Mouse (Mus musculus) hindbrain, embryonic 12.5 days (tissue): ENCODE results near the gene Snx10. TPM values are rescaled to one million over a fixed set of nuclear protein-coding genes. Genes with fewer than 3 reads are reported as not detected.

Experiments
- ATAC-seq: fragments of 200-750 bp; cut with Nextera tagmentation; 2 replicates; pipeline ENCODE4 v1.8.0; 2017; ENCODE audit warnings: moderate TSS enrichment; ENCODE audit not compliant: low FRiP score
- H3K27ac ChIP-seq: fragments of 300-500 bp; sonication (generic); 2 replicates; pipeline ENCODE4 v1.5.1; 2016; ENCODE audit warnings: mild to moderate bottlenecking
- H3K27me3 ChIP-seq: fragments of 300-500 bp; sonication (generic); 2 replicates; pipeline ENCODE4 v1.6.1; 2016; ENCODE audit warnings: mild to moderate bottlenecking
- H3K36me3 ChIP-seq: fragments of 300-500 bp; sonication (generic); 2 replicates; pipeline ENCODE4 v1.6.1; 2016; ENCODE audit warnings: mild to moderate bottlenecking
- H3K4me1 ChIP-seq: fragments of 300-500 bp; sonication (generic); 2 replicates; pipeline ENCODE4 v1.6.1; 2016
- H3K4me2 ChIP-seq: fragments of 300-500 bp; sonication (generic); replicated peaks from 2 replicates; pipeline ENCODE4 v1.6.1; 2016; ENCODE audit warnings: mild to moderate bottlenecking
- H3K4me3 ChIP-seq: fragments of 300-500 bp; sonication (generic); 2 replicates; pipeline ENCODE4 v1.5.1; 2016; ENCODE audit warnings: mild to moderate bottlenecking
- H3K9ac ChIP-seq: fragments of 300-500 bp; sonication (generic); 2 replicates; pipeline ENCODE4 v1.6.1; 2016; ENCODE audit warnings: mild to moderate bottlenecking, moderate library complexity
- H3K9me3 ChIP-seq: fragments of 300-500 bp; sonication (generic); replicated peaks from 2 replicates; pipeline ENCODE4 v1.6.1; 2016; ENCODE audit warnings: mild to moderate bottlenecking
- WGBS: fragments of 180-500 bp; shearing (Covaris S2); methylation state at CpG from one replicate; pipeline ENCODE4 v1.1.7; 2016; 5-methylcytosine and 5-hydroxymethylcytosine counted together
- polyA plus RNA-seq: library from polyadenylated mRNA; unstranded; fragments of >200 nt; fragmentation: Nextera tagmentation; extraction: Ambion mirVana; gene quantifications from 2 replicates; pipeline ENCODE4 v1.2.1, GENCODE M21; 2016

Snx10 gene
- polyA plus RNA-seq, 1 experiment from 2014 or later: 43.1 TPM

DNA sequence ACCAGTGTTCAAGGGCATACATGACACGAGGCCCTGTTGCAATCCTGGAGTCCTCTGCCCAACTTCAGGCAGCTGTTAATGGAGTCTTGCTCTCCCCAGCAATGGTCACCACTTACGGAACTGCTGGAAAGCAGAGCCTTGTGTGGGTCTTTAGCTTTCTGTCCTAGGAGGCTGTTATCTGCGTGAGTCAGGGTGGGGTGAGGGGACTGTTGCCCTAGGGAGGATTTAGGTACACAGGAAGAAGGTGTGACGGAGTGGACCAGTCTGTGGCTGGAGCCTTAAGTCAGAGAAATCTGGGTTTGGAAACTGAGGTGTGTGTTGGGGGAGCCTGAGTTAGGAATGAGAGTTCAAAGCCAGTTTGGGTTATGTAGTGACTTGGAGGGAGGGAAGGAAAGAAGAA lies 49.4 kb downstream of the Snx10 start:
- H3K27me3 ChIP-seq: no peaks in the 10 kb centered on the region
- H3K27ac ChIP-seq: no peak overlapping the region
- no peak overlapping the region for H3K4me2 ChIP-seq
- H3K9ac ChIP-seq: no peak overlapping the region
- H3K36me3 ChIP-seq: no peaks in the 10 kb centered on the region
- no peaks in the 10 kb centered on the region for H3K4me1 ChIP-seq
- WGBS: 89% methylated on average over 4 of the region's 4 CpGs
- H3K9me3 ChIP-seq: no peaks in the 10 kb centered on the region
- no peak for ATAC-seq
- H3K4me3 ChIP-seq: no peak overlapping the region

DNA sequence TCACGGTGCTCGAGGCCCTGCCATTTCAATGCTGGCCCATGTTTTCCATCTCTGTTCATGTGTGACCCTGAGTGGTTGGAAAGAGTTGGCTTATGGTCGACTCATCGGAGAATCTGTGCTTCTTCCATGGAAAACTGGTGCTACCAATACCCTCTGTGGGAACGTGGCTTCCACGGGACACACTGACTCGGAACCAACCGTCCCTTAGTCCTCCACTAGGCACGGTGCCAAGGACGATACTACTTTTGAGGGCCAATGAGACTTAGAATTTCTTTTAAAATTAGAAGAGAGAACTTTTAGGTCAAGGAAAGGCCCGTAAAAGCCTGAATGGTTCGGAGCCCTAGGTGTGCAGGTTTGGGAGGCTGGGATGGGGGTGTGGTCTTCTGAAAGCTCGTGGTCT lies 50.4 kb downstream of the Snx10 start:
- Histone ChIP-seq H3K27me3 (no peaks in the 10 kb centered on the region), H3K4me1 (no peaks in the 10 kb centered on the region), H3K9me3 (no peaks in the 10 kb centered on the region), H3K4me3 (no peak overlapping the region), H3K36me3 (no peaks in the 10 kb centered on the region), H3K9ac (no peak overlapping the region), H3K27ac (no peak overlapping the region), H3K4me2 (no peak overlapping the region)
- ATAC-seq: no peak
- WGBS: 89% methylated on average over 13 of the region's 13 CpGs

DNA sequence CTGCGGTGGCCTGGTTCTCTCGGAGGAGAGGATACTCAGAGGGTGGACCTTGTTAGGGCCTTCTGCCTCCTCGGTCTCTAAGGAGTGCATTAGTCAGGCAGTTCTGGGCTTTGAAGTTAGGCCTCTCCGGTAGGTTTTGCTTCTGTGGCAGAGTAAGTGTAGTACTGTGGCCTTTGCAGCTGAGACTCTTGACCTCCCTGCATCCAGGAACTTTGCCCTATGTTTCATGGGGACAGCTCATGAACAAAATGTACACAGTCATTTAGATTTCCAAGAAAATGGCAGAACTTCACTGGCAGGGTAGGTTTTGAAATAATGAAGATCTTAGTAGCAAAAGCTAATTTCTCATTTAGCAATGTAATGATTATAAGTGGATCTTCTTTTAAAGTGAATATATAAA lies 54.7 kb downstream of the Snx10 start:
- WGBS: 78% methylated on average over 4 of the region's 4 CpGs
- no peaks in the 10 kb centered on the region for H3K9me3 ChIP-seq
- no peak overlapping the region for H3K9ac ChIP-seq

DNA sequence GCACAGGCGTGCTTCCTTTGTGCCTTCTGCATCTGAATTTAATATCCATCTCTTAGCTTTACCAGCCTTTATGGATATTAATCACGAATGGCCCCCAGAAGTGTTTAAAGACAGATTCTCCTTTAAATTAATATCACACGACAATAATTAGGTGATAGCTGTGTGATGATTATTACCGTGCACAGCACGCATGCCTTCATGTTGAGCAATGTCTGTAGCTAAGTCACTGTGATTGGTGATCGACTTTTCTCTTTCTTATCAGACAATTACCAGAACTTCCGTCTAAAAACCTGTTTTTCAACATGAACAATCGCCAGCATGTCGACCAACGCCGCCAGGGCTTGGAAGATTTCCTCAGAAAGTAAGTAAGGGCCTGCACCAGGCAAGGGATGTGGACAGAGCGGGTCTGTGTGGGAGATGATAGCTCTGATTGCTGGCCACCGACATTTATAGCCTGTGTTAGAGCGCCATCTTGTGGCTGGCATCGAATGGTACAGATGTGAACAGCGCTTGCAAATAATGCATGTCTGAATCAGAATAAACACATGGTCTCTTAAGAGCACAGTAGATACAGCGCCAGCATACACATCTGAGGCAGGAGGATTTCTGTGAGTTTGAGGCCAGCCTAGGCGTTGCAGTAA lies 56.5 kb downstream of the Snx10 start:
- Histone ChIP-seq H3K4me2 (no peak overlapping the region), H3K9me3 (no peaks in the 10 kb centered on the region), H3K4me1 (0 out of 2 replicates have a peak, but pooled peaks cover 14% of the 10 kb centered on the region), H3K4me3 (no peak overlapping the region), H3K27me3 (no peaks in the 10 kb centered on the region), H3K9ac (no peak overlapping the region), H3K36me3 (no peaks in the 10 kb centered on the region), H3K27ac (peak overlapping the region; percentile 40)
- 33% methylated on average over 18 of the region's 18 CpGs for WGBS
- ATAC-seq: peak; percentile 82

More for the DNA sequence above, 54.7 kb downstream of the Snx10 start:
- ATAC-seq: no peak
- H3K4me3 ChIP-seq: no peak overlapping the region
- no peaks in the 10 kb centered on the region for H3K27me3 ChIP-seq
- no peaks in the 10 kb centered on the region for H3K36me3 ChIP-seq
- no peak overlapping the region for H3K4me2 ChIP-seq
- H3K4me1 ChIP-seq: 0 out of 2 replicates have a peak, but pooled peaks cover 14% of the 10 kb centered on the region
- H3K27ac ChIP-seq: no peak overlapping the region

DNA sequence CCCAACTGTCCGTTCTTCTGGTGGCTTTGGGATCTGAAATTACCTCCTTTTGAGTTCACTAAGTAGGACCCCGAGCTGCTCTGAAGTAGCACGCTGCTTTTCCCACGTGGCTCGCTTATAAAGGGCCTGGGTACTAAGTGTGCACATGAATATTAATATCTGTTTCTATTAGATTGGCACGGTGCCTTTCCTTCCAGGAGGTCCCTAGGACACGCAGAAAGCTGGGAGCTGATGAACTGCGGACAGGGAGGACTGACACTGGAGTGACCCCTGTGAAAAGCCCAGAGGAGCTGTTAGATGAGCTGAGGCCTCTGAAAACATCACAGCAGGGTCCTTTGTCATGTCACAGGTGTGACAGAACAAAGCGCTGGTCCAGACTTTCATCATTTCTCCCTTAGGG lies 57.7 kb downstream of the Snx10 start:
- Histone ChIP-seq H3K4me2 (no peak overlapping the region), H3K9ac (no peak overlapping the region), H3K9me3 (no peaks in the 10 kb centered on the region), H3K27me3 (no peaks in the 10 kb centered on the region), H3K4me1 (0 out of 2 replicates have a peak, but pooled peaks cover 15% of the 10 kb centered on the region), H3K27ac (peak overlapping the region; percentile 40), H3K36me3 (no peaks in the 10 kb centered on the region), H3K4me3 (no peak overlapping the region)
- no peak for ATAC-seq
- 53% methylated on average over 9 of the region's 9 CpGs for WGBS

DNA sequence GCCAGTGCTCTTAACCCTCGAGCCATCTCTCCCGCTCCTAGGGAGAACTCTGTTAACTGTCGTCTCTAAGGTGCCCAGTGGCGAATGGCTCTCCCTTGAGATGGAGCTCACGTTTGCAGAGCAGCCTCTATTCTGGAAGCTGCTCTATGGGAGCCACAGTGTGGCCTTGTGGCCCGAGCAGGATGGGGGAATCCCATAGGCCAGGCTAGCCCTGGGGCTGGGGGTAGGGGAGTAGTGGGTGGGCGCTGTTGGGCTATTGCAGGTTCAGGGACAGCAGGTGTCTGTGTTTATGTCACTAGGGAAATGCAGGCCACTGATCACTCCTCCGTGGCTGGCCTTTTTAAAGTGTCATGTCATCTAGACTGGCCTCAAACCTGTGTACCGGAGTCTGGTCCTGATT lies 58.4 kb downstream of the Snx10 start:
- no peak for ATAC-seq
- Histone ChIP-seq H3K9ac (no peak overlapping the region), H3K36me3 (no peaks in the 10 kb centered on the region), H3K4me3 (no peak overlapping the region), H3K4me2 (no peak overlapping the region), H3K27ac (peak overlapping the region; percentile 60; the same call in 1 of the 2 replicates), H3K27me3 (no peaks in the 10 kb centered on the region), H3K9me3 (no peaks in the 10 kb centered on the region), H3K4me1 (0 out of 2 replicates have a peak, but pooled peaks cover 15% of the 10 kb centered on the region)
- 84% methylated on average over 9 of the region's 9 CpGs for WGBS

DNA sequence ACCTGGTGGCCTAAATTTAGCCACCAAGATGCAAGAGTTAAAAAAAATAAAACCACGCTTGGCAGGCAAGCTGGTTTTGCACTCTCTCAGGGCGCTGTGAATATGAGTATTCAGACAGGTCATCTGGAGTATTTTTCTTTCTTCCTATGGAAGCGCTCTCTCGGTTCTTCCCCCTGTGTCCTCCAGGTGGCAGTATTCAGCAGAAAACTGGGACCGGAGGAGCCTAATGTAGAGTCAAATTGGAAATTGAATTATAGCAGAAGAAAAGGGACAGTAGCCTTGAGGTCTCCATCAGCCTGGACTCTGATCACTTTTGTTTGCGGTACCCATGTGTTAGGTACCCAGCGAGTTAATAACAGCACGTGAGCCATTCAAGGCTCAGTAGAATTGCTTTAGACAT lies 62.3 kb downstream of the Snx10 start:
- H3K4me3 ChIP-seq: no peak overlapping the region
- H3K4me1 ChIP-seq: peaks cover 17% of the 10 kb centered on the region; the same call in 1 of the 2 replicates
- H3K9me3 ChIP-seq: no peaks in the 10 kb centered on the region
- H3K4me2 ChIP-seq: no peak overlapping the region
- no peaks in the 10 kb centered on the region for H3K27me3 ChIP-seq
- no peaks in the 10 kb centered on the region for H3K36me3 ChIP-seq
- peak overlapping the region; percentile 25; the same call in 1 of the 2 replicates for H3K27ac ChIP-seq
- no peak overlapping the region for H3K9ac ChIP-seq
- peak; percentile 42; the same call in 1 of the 2 replicates for ATAC-seq
- 28% methylated on average over 8 of the region's 8 CpGs for WGBS

DNA sequence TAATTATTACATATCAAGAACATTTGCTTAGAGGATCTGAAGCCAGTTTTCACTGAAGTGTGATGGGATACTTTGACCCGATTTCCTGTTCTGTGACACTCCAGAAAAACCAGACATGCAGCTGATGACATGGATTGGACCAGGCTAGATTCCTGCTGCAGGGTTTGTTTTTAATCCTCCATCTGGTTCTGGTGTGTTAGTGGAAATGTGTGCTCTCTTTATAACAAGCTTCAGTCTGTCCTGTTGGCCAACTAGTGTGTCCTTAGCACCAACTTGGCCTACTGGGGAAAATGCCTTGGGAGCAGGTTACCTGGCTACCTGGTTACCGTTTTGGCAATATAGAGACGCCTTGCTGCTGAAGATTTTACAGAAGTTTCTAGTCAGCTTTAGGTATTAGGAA lies 63.6 kb downstream of the Snx10 start:
- no peaks in the 10 kb centered on the region for H3K36me3 ChIP-seq
- no peak for ATAC-seq
- H3K4me2 ChIP-seq: no peak overlapping the region
- no peak overlapping the region for H3K4me3 ChIP-seq
- H3K9me3 ChIP-seq: no peaks in the 10 kb centered on the region
- peaks cover 17% of the 10 kb centered on the region; the same call in 1 of the 2 replicates for H3K4me1 ChIP-seq
- H3K27me3 ChIP-seq: no peaks in the 10 kb centered on the region
- H3K27ac ChIP-seq: peak overlapping the region; percentile 45; the same call in 1 of the 2 replicates
- H3K9ac ChIP-seq: no peak overlapping the region
- WGBS: 92% methylated on average over 3 of the region's 3 CpGs

DNA sequence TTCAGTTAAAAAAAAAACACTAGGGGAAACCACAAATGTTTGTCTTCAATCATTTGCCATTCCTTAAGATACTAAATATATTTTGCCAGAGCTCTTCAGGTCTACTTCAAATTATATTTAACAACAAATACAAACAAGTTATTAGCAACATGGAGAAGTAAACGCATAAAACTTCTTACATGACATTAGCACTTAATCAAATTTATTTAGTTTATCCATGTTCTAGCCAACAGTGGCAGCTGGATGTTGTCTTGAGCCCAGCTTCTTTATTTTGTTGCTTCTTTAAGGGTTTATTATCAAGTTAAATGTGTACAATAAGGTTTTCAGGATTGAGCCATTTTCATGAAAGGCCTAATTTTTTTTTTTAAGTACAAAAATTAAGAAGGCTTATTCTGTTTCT lies 67.6 kb downstream of the Snx10 start:
- Histone ChIP-seq H3K9ac (peak overlapping the region; percentile 76), H3K4me1 (peaks cover 43% of the 10 kb centered on the region), H3K27me3 (no peaks in the 10 kb centered on the region), H3K9me3 (no peaks in the 10 kb centered on the region), H3K27ac (peak overlapping the region; percentile 97), H3K36me3 (no peaks in the 10 kb centered on the region), H3K4me2 (peak overlapping the region; percentile 62), H3K4me3 (no peak overlapping the region)
- WGBS: 86% methylated on average over 1 of the region's 1 CpGs
- ATAC-seq: no peak

DNA sequence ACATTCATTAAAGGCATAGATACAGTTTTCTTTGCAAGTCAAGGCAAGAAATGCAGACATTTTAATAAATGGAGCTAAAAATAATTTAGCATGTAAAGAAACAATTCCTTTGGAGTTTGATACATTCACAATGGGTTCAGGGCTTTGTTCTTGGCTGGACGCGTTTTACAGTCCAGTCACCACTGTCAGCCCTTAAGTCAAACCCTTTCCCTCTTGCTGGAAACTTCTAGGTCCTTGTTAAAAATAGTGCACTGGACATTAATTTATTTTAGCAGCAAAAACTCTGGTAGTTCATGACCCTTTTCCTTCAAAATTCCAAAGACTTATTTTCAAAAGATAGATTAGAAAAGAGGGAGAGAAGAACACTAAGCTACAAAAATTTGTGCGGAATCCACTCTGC lies 68.1 kb downstream of the Snx10 start:
- Histone ChIP-seq H3K4me1 (peaks cover 43% of the 10 kb centered on the region), H3K27ac (peak overlapping the region; percentile 97), H3K27me3 (no peaks in the 10 kb centered on the region), H3K4me3 (peak overlapping the region; percentile 43), H3K9me3 (no peaks in the 10 kb centered on the region), H3K9ac (peak overlapping the region; percentile 76), H3K4me2 (peak overlapping the region; percentile 62), H3K36me3 (no peaks in the 10 kb centered on the region)
- WGBS: 22% methylated on average over 3 of the region's 3 CpGs
- ATAC-seq: no peak

DNA sequence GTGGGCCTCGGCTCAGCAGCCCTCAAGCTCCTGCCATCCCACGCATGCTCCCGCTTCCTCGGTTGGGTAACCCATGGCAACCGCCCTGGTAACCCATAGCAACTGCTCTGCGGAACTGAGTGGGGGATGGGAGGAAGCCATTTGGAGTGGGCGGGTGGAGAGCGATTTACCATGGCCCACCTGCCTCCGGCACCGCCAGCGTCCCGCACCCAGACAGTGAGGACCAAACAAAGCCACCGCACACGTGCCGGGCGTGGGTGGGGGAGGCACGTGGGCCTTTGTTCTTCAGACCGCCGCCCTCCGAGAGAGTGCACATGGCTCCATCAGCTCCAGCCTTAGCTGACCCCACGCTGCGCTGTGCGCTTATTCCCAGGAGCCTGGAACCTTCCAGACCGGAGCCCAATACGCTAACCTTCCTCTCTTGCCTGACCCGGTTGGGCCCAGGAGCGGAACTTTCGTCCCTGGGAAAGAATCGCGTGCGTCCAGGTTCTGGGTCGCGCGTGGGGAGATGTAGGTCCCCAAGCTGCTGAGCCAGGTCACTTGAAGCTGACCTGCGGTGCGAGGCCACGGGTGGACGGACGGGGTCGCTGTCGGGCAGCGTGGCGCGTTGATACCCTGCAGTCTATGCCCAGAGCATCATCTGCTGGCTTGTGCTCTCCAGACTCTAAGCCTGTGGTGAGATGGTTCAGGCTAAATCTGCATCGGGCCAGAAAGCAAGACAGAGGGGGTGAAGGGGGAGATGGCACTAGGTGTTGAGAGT lies 68.8 kb downstream of the Snx10 start:
- no peaks in the 10 kb centered on the region for H3K36me3 ChIP-seq
- peaks cover 43% of the 10 kb centered on the region for H3K4me1 ChIP-seq
- H3K27ac ChIP-seq: peak overlapping the region; percentile 97
- H3K9me3 ChIP-seq: no peaks in the 10 kb centered on the region
- peak overlapping the region; percentile 76 for H3K9ac ChIP-seq
- ATAC-seq: peak; percentile 95
- H3K27me3 ChIP-seq: no peaks in the 10 kb centered on the region
- under 1% methylated on average over 45 of the region's 45 CpGs for WGBS
- peak overlapping the region; percentile 43 for H3K4me3 ChIP-seq
- H3K4me2 ChIP-seq: peak overlapping the region; percentile 62

DNA sequence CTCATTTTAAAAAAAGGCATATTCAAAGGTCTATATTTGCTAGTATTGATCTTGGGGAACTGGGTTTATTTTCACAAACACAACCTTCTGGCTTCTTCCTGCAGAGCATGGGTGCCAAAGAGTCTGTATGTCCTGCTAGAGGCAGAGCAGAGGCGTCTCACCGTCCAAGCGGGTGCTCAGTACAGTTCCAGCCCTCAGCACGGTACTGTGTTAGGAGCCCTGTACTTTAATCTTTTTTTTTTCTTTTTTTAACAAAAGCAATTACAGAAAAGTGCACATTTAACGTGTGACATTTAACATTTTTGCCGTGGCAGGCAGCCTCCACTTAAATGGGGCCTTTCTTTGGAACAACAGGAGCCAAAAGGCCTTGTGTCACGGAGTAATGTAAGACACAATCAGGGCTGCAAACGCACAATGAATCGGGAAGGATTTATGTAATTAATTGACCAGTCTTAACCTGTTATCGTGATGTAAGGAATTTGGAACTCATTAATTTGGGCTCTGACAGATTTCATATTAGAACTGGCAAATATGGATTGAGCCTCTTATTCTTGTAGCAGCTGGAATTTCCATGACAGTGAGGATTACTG lies 69.8 kb downstream of the Snx10 start:
- peak overlapping the region; percentile 62 for H3K4me2 ChIP-seq
- WGBS: 37% methylated on average over 10 of the region's 10 CpGs
- no peak for ATAC-seq
- H3K9me3 ChIP-seq: no peaks in the 10 kb centered on the region
- peak overlapping the region; percentile 97 for H3K27ac ChIP-seq
- no peaks in the 10 kb centered on the region for H3K27me3 ChIP-seq
- H3K9ac ChIP-seq: peak overlapping the region; percentile 76
- H3K4me1 ChIP-seq: peaks cover 47% of the 10 kb centered on the region
- no peaks in the 10 kb centered on the region for H3K36me3 ChIP-seq
- no peak overlapping the region for H3K4me3 ChIP-seq
